Mouse (Mus musculus) adrenal gland, adult 18-20 months (tissue): ENCODE results near the gene Myo16. TPM values are rescaled to one million over a fixed set of nuclear protein-coding genes. Genes with fewer than 3 reads are reported as not detected.

Experiments
- DNase-seq, 2 experiments: peaks; one replicate each; pipeline ENCODE4 v3.0.0; 2021 to 2022; ENCODE audit warnings: low spot score in 2 of 2
- total RNA-seq, 2 experiments: library from RNA; stranded (reverse); gene quantifications; 1 replicate in 1 of 2; 2 replicates in 1 of 2; pipeline ENCODE4 v1.2.3; 2021

Myo16 gene
- total RNA-seq, 2 experiments from 2014 or later, result 0.06 TPM; not detected in 1

GRCm38 (mm10) chr8:10651546-10652315 is 498.0 kb downstream of the Myo16 start:
- no peak for DNase-seq

GRCm38 (mm10) chr8:10653282-10653681 is 499.6 kb downstream of the Myo16 start:
- no peak for DNase-seq

- DNase-seq, result no peak
Measured at GRCm38 (mm10) chr8:10654922-10655518, 501.3 kb downstream of the Myo16 start.

- no peak for DNase-seq
Measured at GRCm38 (mm10) chr8:10663770-10664470, 510.2 kb downstream of the Myo16 start.

- no peak for DNase-seq
Measured at GRCm38 (mm10) chr8:10664861-10665543, 511.3 kb downstream of the Myo16 start.

GRCm38 (mm10) chr8:10665821-10666283 is 512.1 kb downstream of the Myo16 start:
- DNase-seq, result no peak

- DNase-seq, result no peak
Measured at GRCm38 (mm10) chr8:10671862-10672548, 518.3 kb downstream of the Myo16 start.

- no peak for DNase-seq
Measured at GRCm38 (mm10) chr8:10677840-10678410, 524.2 kb downstream of the Myo16 start.

- DNase-seq, result no peak
Measured at GRCm38 (mm10) chr8:10681926-10682325, 528.2 kb downstream of the Myo16 start.

- DNase-seq, result no peak
Measured at GRCm38 (mm10) chr8:10683088-10683487, 529.4 kb downstream of the Myo16 start.

Other genes with a start within 250 kb of the Myo16 start
- gene Lig4, start 176.2 kb upstream of the Myo16 start, total RNA-seq, result 1 to 10 TPM; 7.8 to 8.4 TPM
- gene Abhd13, start 176.2 kb upstream of the Myo16 start, total RNA-seq, result 10 to 100 TPM; 18.7 to 22.3 TPM
- 10 to 100 TPM in 1 of 2 experiments, 1 to 10 TPM in 1; 3.4 to 10.3 TPM for gene Tnfsf13b, start 147.4 kb upstream of the Myo16 start, total RNA-seq